Mouse (Mus musculus): ENCODE measurements around the gene Exoc6b.

DNA sequence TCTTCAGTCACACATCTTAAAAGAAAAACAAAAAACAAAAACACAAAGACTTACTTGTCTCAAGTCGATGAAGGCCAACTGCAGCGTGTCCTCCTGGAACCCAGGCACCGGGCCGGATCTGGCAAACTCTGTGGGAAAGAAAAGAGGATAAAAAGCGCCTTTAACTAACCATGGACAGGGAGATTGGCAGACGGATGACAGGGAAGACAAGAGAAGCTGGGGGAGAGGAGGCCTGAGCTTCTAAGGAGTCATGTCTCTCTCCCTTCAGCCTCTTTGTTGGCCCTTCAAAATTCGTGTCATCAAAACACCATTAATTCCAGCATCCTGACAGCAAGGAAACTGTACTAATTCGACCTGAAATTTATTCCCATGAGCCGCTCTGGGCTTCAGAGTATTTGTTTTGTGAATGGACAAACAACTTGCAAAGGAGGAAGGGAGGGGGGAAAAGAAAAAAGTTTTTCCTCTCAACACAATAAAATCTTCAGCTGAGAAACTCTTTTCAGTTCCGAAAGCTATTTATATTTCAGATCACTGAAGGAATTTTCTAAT lies 322.4 kb downstream of the Exoc6b start:
- TF ChIP-seq CTCF (IDR thresholded peaks at IDR 0.05; ENCODE audit: control insufficient read depth, insufficient read depth, insufficient replicate concordance, low read depth, low read length) = no peak
- no peak for TF ChIP-seq POLR2A (IDR thresholded peaks at IDR 0.05; ENCODE audit: control insufficient read depth, low read depth, low read length)

Data from testis, adult 2 months (tissue).